Mouse (Mus musculus): ENCODE results near the gene Rapgef2. TPM values are rescaled to one million over a fixed set of nuclear protein-coding genes. Genes with fewer than 3 reads are reported as not detected.

The Rapgef2 gene
- total RNA-seq, 2 experiments from 2014 or later = 25.2 to 30.4 TPM

DNA sequence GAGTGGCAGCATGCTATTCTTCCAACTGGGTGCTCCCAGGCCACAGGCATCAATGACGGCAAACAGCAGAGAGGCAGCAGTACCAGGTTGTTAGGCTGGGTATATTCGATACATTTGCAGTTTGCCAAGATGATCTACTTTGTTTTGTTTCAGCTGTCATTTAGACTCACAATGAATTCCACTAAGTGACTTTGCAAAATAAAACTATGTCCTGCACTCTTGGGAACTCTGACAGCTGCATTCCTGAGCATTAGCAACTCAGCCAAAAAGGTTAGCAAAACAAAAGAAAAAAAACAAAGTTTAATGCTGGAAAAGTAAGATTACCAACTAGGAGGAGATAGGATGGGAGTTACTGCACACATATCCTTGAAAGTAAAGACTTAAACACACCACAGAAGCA lies 3.3 kb downstream of the Rapgef2 start:
- no peak for DNase-seq

DNA sequence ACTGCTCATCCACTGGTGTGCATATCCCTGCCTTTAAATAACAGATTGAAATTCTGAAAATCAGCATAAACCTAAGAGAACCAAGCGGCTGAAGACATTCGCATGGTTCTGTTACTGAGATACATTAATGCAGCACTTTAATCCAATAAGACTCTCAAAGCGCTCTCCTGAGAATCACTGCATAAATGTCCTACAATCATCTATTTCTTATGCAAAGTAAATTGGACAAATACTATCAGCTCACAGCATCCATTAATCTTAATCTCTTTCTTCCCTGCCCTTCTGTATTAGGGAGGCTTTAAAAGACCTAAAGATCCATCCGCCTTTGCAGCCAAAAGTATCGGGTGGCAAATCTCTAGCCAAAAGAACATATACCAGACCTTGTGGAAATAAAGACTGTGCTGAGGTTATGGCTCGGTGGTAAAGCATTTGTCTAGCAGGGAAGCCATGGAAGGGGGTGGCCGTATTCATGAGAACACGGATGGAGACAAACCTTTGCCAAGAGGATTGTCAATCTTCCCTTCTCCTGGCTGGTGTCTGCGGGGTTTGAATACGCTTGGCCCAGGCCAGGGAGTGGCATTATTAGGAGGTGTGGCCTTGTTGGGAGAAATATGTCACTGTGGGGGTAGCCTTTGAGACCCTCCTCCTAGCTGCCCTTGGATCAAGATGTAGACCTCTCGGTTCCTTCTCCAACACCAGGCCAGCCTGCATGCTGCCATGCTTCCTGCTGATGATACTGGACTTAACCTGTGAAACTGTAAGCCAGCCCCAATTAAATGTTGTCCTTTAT lies 10.3 kb downstream of the Rapgef2 start:
- no peak for DNase-seq

DNA sequence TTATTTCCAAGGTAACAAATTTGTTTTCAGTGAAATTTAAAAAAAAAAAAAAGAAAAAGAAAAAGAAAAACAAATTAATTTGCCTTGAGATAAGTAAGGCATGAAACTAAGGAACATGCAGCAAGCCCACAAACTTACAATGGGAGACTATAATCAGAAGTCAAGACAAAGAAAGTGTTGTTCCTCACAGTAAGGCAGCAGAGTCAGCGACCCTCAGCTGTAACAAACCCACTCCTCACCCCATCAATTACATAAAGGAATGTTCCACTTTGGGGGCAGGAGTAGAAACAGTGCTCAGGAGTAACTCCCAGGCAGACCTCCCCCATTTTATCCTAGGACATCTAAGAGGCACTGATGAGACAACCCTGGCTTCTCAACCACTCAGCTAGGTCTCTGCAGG lies 13.0 kb downstream of the Rapgef2 start:
- no peak for DNase-seq

DNA sequence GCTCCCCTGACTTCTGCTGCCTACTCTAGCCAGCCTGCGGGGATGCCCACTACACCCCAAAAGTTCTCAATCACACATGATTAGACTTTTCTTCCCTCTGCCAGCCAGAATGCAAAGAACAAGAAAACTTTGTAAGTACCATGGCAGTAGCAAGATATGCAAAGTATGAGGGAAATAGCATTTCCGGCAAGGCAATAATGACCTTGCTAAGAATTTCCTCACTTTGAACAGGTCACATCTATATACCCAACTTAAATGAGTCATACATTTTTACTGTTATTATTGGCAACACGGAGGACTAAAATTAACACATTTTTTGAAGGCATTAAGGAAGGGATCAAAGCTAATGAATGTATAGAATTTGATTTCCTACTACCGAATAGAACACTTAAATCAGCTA lies 13.4 kb downstream of the Rapgef2 start:
- no peak for DNase-seq

DNA sequence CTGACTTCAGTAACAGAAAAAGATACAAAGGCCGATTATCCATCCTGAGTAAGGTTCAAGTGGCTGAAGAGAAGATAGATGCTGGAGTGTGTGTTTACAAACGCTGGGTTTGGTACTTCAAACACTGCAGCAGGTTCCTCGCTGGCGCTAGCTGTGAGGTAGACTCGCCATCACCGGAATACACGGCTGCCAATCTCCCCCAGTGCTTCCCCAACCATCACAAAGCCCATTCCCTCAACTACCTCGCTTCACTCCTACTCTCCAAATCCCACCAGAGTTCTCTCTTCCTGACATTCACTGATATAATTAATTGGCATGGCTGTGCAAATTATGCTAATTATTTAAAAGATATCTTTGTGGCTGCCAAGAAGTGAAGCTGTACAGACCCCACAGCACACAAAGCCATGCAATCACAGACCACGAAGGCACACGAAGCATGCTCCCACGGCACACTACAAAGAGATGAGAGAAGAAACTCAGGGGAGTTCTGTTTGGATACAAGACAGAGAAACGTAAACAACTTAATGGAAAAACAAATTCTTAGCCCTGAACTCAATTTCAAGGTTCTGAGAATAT lies 15.2 kb downstream of the Rapgef2 start:
- no peak for DNase-seq

DNA sequence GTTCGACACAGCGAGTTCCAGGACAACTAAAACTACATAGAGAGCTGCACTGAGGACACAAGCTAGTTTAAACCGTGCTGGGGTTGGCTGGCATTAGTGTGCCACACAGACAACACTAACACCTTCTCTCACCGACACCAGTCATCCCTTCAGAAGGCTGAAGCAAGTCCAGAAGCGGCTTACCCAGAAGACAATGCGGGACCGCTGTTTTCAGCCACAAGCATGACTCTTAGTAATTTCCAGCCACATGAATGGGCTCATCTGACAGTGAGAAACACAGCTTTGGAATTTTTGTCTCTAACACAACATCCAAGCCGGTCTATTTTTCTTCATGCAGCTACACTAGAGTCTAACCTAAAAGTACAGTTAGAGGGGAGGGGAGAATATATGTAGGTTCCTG lies 16.4 kb downstream of the Rapgef2 start:
- no peak for DNase-seq

DNA sequence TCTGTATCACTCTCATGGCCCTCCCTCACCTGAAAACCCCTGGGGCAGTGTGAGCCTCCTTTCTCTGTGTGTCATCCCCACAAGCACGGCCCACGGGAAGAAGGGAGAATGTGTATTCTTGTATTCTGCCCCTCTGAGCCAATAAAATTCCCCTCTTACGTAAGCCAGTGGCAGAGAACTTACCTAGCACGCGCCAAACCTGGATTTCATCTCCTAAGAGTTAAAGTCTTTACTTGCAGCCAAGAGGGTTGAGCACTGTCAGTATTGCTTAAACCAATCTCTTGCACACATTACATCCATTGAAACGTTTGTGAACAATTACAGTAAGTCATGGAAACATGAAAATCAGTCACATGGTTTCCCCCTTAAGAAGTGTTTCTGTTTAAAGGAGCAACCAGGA lies 19.3 kb downstream of the Rapgef2 start:
- peak; percentile 14 for DNase-seq

DNA sequence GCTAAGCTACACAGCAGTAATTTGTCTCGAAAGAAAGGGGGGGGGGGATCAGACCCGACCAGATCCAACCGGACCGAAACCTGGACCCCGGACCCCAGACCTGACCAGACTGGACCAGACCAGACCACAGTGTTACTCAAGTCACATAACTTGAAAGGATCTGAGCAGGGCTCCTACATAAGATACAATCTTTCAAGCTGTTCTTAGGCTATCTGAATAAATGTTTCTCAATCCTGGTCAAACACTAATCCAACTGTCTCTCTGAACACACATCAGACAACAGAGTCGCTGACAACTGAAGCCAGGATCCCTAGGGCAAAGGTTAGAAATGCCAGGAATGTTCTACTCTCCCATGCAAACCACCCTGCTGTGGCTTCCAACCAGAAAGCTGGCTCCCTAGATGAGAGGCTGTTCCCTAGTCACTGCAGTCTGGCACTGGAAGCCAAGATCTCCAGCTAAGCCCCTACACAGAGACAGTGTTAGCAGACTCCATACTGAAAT lies 24.5 kb downstream of the Rapgef2 start:
- peak; percentile 28 for DNase-seq

DNA sequence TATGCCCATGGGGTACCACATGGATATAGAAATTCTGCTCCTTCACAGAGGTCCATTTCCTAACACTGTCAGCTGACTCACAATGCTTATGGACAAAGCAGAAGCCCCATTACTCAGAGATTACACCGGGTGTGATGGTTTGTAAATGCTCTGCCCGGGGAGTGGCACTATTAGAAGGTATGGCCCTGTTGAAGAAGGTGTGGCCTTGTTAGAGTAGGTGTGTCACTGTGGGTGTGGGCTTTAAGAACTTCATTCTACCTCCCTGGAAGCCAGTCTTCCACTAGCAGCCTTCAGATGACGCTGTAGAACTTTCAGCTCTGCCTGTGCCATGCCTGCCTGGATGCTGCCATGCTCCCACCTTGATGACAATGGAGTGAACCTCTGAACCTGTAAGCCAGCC lies 32.3 kb downstream of the Rapgef2 start:
- DNase-seq = no peak

DNA sequence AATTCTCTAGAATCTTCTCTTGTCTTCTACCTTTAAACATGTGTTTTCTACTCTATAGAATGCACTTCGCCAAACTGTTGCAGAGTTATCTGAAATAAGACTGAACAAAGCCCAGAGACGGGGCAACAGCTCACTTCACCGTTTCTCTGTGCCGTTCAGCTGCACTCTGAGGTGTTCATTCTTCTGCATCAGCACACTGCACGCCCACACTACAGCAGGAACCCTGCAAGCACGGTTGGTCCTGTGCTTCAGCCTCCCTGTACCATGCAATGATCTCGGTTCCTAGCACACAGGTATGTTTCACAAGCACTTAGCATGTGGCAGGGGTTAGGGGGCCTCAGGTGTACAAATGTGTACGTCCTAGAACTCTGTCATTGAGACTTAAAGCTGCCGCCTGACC lies 32.9 kb downstream of the Rapgef2 start:
- DNase-seq = no peak

DNA sequence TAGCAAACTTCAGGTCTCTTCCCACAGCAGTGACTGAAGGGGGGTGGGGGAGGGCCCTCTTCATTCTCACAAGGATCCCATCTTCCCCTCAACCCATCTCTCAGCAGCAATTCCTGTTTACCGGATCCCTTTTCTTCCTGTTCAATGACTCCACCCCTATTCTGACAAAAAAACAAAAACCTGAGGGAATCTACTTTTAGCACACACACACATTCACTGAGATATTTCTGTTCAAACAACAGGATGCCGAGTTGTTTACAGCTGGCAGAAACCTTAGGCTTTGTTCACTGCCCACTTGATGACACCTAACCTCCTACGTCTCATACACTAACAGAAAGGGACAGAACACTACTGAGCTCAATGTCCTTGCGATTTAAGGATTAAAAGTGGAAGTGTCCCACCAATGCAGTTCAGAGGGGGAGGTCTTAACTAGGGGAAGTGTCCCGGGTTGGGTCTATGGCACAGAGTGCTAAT lies 33.4 kb downstream of the Rapgef2 start:
- no peak for DNase-seq

DNA sequence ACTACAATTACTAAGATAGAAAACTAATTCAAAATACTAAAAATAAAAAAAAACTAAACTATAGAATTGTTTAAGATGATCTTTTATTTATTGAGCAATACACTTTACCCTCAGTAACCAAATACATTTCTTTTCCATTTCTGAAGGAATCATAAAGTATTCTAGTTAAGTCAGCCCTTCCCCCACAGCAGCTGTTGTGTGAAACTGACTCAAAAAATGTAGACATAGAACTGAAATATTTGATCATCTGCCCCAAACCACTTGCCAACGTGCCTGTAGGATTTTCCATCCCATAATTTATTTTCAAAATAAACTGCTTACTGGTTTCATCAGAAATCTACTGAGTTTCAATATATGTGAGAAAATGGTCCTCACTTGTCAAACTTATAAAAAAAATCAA lies 36.4 kb downstream of the Rapgef2 start:
- DNase-seq = no peak

DNA sequence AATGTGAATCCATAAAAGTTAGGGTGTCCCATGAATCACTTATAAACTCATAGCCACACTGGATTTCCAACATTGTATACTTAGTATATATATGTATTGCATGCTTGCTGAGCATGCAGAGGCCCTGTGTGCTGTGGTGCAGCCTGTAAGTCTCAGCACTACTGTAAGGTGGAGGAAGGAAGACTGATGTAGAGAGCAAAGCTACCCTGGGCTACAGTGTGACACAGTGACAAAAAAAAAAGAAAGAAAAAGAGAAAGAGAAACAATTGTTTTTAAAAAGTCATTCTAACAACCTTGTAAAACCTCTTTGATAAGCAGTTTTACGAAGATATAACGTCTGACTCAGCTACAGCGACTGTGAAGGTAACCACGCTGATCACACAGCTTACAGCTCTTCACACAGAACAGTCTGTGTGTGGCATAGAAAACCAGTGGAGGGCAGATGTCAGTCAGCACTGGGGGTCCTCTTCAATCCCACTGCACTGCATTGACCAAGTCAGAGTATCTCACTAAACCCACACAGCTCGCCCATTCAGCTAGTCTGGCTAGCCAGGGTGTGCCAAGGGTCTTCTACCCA lies 37.6 kb downstream of the Rapgef2 start:
- no peak for DNase-seq

DNA sequence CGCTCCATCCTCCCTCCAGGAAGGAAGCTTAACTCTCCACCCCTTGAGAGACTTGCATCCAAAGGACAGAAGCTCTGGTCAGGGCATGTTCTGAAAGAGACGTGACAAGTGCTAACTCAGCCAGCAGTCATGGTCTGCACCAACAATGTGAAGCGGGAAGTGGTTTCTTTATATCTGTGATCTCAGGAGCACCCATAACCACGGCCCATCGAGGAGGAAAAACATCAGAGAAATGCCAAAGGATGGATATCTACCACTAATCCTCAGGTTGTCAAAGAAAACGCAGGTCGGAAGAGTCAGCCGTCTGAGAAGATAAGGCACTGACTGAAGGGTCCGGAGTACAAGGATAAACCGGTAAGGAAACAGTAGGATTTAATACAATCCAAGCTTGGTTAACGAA lies 38.1 kb downstream of the Rapgef2 start:
- DNase-seq = no peak

DNA sequence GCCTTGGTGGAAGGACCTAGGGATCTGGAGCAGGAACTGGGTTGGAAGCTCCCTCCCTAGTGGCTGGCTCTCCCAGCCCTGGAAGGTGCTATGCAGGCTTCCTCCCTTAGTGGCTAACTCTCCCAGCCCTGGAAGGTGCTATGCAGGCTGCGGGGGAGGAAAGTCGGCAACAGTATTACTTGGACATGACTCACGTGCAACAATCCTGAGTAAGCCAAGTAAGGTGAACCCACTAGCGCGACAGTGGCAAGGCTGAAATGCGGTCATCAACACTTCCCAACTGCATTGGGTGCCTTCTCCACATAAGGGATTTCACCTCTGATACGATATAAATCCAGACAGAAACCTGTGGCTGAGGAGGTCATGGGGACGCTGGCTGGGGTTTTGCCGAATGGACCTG lies 42.0 kb downstream of the Rapgef2 start:
- DNase-seq = peak; percentile 36

DNA sequence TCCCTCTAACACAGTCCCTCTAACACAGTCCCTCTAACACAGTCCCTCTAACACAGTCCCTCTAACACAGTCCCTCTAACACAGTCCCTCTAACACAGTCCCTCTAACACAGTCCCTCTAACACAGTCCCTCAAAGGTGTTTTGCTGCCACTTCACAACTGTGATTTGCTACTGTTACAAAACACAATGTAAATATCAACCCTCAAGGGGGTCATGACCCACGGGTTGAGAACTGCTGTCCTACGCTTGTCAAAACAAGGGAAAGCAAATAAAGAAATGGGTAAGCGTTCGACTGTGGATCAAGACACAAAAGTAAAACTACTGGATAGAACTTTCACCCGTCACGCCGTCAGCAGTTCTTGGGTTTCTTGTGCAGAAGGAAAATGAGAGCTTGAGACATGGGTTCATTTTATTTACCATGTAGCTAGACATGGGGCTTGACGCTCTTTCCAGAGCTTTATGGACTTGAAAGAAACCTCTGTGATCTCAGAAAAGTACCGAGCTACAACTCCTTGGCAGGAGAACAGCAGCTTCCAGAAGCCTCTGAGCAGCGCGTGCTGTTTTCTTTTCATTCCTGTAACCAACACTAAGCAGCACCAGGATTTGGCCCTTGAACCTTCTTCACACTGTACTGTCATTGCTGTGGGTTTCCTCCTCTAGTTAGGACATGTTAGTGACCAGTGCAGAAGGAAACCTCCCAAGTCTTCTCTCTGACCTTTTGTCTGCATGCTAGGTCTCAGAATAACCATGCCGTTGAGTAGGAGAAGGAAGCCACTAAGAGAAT lies 43.2 kb downstream of the Rapgef2 start:
- no peak for DNase-seq

DNA sequence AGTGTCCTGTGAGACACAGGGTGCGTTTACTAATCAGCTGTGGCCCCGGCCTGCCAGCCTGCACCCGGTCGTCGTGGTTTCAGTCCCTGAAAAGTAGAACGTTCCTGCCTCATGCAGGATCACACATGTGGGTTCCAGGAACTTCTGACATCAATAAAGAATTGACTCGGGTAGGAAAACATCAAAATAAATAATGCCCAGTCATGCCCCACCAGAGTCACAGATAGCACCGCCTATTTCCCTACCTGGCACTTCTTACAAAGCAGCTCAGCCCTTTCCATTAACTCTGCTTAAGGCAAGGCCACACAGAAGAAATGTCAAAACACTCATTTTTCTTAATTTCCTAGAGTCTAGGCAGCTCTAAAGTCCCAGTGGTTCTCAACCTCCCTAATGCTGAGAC lies 44.0 kb downstream of the Rapgef2 start:
- DNase-seq = no peak

DNA sequence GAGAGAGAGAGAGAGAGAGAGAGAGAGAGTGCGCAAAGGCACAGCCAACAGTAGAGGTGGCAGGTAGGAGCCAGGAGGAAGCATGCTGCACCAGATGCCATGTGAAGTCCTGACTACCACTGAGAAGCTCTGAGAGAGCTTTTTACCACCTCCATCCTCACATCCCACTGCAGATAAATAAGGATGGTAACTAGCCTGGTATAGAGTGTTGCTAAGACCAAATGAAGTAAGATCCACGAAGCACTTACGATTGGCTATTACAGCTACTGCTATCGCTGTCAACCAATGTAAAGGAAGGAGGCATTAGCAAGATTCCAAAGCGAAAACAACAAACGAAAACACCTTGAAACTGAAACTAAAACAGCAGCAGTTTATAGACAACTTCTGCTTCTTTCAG lies 47.3 kb downstream of the Rapgef2 start:
- no peak for DNase-seq

DNA sequence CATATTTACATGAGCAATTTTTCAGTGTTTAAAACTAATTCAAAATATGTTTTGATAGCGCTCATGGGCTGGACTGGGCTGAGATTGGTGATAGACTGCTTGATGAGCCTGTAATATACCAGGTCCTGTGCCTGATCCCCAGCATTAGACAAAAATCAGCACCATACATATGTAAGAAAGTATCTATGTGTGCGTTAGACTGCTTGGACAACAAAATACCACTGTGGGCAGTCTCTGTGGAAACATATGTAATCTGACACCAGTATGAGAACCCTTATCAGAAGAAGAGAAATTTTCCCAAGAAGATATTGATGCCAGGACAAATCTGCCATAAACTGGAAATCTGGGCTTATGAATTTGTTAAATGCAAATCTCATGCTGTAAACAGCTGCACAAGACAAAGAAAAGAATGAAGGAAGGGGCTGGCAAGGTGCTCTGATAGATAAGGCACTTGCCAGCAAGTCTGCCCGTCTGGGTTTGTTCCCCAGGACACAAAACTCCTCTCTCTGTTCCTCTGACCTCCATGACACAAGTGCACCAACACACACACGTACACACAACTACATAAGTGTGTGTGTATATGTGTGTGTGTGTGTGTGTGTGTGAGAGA lies 47.8 kb downstream of the Rapgef2 start:
- no peak for DNase-seq

DNA sequence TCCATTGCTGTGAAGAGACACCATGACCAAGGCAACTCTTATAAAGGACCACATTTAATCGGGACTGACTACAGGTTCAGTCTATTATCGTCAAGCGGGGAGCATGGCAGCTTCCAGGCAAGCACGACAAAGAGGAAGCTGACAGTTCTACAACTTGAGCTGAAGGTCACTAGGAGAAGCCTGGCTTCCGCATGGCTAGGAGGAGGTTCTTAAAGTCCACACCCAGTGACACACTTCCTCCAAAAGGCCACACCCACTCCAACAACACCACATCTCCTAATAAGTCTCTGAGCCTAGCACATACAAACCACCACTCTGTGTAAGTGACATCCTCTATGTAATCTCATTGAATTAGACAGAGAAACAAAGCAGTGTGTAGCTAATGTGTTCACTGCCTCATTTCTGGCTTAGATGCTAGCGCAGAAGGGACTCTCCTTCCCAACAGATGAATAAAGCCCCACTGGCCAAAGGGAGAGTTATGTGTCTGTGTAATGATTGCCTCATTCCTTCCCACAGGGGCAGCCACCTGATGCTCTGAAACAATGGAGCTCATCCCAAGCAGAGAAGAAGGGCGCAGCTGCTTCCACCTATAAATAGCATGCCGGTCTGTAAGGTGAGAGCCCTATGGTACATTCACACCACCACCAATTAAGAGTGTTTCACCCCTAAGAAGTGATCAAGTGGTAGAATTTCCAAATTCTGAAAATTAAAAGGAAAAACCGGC lies 48.5 kb downstream of the Rapgef2 start:
- no peak for DNase-seq

DNA sequence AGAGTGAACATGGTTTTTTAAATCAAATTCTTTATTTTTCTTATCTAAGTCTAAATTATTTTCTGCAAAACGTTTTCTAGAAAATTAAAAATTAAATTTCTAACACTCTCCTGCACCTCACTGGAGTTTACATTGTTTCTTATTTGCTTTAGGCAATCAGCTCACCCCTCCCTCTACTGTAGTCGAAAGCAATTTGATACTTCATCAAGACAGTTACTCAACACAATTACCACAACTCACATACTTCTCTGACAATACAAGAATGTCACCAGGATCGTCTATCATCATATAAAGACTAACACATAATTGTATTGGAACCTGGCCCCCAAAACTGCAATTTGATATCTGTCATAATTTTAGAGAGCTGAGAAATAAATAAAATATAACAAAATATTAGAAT lies 51.8 kb downstream of the Rapgef2 start:
- no peak for DNase-seq

All from adrenal gland, postnatal 10 days (tissue).